Mouse (Mus musculus): ENCODE measurements around the gene Asf1a. TPM values are rescaled to one million over a fixed set of nuclear protein-coding genes. Genes with fewer than 3 reads are reported as not detected.
"Not testable (repeated sequence)": the region's sequence is repeated elsewhere in the genome, so short reads cannot be mapped to it uniquely, and the experiment has no call there.

The Asf1a gene
- polyA plus RNA-seq, 1 experiment from 2014 or later: 59.6 TPM

DNA sequence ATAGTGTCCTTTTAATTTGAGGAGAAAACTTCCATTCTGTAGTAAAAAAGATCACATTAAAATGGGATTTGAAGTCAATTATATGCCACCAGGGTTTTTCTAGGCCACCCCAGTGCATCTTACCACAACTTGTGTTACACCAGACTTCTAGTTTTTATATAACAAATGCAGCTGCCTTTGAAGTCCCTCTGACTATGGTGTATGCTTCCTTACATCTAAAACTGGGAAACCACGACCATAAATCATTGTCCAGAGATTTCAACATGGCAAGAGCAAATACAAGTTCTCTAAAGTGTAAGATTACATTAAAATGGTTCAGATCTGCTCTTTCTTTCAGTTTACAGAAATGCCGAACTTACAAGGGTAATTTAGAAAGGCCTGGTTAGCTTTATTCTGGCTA lies 11.7 kb downstream of the Asf1a start:
- Histone ChIP-seq H3K27ac (no peak overlapping the region), H3K4me1 (no peaks in the 10 kb centered on the region), H3K36me3 (replicated peaks) (peaks cover 23% of the 10 kb centered on the region), H3K4me2 (no peak overlapping the region), H3K27me3 (replicated peaks) (no peaks in the 10 kb centered on the region), H3K4me3 (no peak overlapping the region), H3K9ac (no peak overlapping the region), H3K9me3 (no peaks in the 10 kb centered on the region)
- WGBS: 78% methylated on average over 2 of the region's 2 CpGs
- ATAC-seq (replicated peaks): no peak

DNA sequence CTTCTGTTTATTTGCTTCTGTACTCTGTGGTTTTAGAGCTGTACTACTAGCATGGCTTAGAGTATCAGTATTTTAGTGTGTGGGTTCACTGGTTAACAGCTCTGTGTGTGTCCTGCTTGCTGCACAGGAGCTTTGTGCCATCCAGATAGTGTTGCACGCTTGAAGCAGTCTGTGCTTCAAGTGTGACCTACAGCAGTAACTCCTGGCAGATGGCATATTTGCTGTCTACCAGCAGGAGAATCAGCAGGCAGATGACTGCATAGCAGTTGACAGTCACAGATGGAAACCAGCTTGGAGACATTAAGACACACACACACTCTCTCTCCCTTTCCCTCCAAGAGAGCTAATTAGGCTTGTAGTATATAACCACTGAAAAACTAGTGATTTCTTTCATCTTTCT lies 15.6 kb downstream of the Asf1a start:
- WGBS: 75% methylated on average over 1 of the region's 1 CpGs
- H3K4me2 ChIP-seq: no peak overlapping the region
- peaks cover 30% of the 10 kb centered on the region for H3K36me3 ChIP-seq (replicated peaks)
- H3K27ac ChIP-seq: no peak overlapping the region
- H3K4me3 ChIP-seq: no peak overlapping the region
- ATAC-seq (replicated peaks): no peak
- H3K4me1 ChIP-seq: no peaks in the 10 kb centered on the region
- H3K9me3 ChIP-seq: no peaks in the 10 kb centered on the region
- no peak overlapping the region for H3K9ac ChIP-seq
- H3K27me3 ChIP-seq (replicated peaks): no peaks in the 10 kb centered on the region

DNA sequence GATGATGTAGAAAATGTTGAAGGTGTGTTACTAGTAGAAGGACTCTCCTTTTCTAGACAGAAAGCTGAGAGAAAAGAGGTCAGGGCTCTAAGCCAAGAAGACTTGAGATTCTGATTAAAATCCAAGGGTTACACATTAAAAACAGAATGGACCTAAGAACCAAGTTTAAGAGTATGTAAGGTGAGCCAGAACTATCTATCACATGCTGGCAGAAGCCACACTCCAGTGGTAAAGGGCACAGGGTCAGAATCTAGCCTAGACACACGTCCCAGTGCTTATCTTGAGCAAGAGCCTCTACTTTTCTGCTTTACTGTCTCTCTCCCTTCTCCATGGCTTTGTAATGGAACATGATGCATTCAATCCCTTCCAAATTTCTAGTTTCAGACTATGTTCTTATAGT lies 17.4 kb downstream of the Asf1a start:
- H3K36me3 ChIP-seq (replicated peaks): peaks cover 28% of the 10 kb centered on the region
- H3K4me1 ChIP-seq: no peaks in the 10 kb centered on the region
- WGBS: 81% methylated on average over 1 of the region's 1 CpGs
- ATAC-seq (replicated peaks): no peak
- H3K27me3 ChIP-seq (replicated peaks): no peaks in the 10 kb centered on the region
- no peaks in the 10 kb centered on the region for H3K9me3 ChIP-seq
- H3K4me2 ChIP-seq: no peak overlapping the region
- no peak overlapping the region for H3K9ac ChIP-seq
- no peak overlapping the region for H3K4me3 ChIP-seq
- H3K27ac ChIP-seq: no peak overlapping the region

DNA sequence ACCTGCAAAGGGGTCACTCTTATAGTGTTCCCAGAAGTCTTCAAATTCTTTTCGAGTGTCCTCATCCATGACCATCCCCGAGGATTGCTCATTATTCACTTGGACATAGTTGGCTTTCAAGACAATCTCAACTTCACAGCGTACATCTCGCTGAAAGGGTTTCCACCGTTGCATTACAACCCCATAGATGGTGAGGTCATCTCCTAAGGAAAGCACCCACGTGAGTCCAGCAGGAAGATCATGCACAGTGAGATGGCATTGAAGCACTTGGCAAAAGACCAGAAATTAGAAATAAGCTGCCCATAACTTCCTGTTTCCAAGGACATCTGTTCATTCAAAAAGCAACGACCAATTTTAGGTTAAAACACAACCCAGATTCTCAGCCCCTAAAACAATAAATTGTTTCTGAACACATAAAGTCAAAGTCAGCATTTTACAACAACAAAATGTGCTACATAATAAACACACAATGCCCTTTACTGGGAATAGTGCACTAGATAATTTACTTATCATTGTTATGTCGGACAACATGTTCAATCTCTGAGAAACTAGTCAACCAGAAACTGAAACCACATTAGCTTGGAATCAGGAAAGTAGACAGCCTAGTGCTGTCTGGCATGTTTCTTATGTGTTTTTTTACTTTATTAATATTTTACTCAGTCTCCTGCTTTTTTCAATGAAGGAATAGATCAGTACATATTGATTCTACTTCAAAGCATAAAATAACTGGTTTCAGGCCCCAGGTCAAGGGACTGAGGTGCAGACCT lies 19.5 kb downstream of the Asf1a start:
- WGBS: 89% methylated on average over 8 of the region's 8 CpGs

DNA sequence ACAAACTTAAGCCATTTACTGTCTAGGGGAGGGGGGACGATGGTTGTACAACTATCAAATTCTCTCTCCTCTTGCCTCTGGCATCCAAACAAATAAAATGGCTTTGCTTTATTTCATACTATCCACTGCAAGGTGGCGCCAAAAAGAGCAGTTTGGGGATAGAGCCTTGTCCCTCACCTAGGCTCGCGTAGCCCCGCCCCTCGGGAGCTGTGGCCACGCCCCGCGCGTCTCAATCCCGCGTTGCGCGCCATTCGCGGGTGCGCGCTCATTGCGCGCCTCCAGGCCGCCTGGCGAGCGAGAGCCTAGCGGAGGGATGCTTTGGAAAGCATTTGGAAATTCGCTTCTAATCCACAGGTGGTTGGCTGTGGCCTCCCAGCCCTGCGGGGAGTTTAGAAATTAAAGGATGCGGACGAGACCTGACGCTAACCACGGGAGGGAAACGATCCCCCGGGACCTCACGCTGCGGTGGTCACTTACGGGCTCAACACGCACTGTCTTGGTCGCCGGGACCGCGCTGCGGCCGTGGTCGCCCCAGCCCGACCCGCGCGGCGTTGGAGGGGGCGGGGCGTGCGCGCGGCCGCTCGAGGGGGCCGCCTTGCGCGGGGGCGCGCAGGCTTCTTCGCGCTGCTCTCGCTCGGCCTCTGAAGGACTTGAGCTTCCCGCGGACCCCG lies 32.8 kb downstream of the Asf1a start:
- WGBS: under 1% methylated on average over 67 of the region's 67 CpGs
- peak; percentile 90 for ATAC-seq (replicated peaks)
- no peaks in the 10 kb centered on the region for H3K27me3 ChIP-seq (replicated peaks)
- peak overlapping the region; percentile 53 for H3K9ac ChIP-seq
- H3K4me1 ChIP-seq: peaks cover 5% of the 10 kb centered on the region; the same call in 1 of the 2 replicates
- H3K9me3 ChIP-seq: no peaks in the 10 kb centered on the region
- peak overlapping the region; percentile 46 for H3K4me2 ChIP-seq
- peak overlapping the region; percentile 87 for H3K27ac ChIP-seq
- no peaks in the 10 kb centered on the region for H3K36me3 ChIP-seq (replicated peaks)
- H3K4me3 ChIP-seq: peak overlapping the region; percentile 58

More for the DNA sequence above, 19.5 kb downstream of the Asf1a start:
- Histone ChIP-seq H3K36me3 (replicated peaks) (peaks cover 18% of the 10 kb centered on the region), H3K4me1 (no peaks in the 10 kb centered on the region), H3K27me3 (replicated peaks) (no peaks in the 10 kb centered on the region), H3K27ac (no peak overlapping the region), H3K9me3 (no peaks in the 10 kb centered on the region), H3K4me2 (no peak overlapping the region), H3K4me3 (no peak overlapping the region), H3K9ac (no peak overlapping the region)
- ATAC-seq (replicated peaks): no peak

DNA sequence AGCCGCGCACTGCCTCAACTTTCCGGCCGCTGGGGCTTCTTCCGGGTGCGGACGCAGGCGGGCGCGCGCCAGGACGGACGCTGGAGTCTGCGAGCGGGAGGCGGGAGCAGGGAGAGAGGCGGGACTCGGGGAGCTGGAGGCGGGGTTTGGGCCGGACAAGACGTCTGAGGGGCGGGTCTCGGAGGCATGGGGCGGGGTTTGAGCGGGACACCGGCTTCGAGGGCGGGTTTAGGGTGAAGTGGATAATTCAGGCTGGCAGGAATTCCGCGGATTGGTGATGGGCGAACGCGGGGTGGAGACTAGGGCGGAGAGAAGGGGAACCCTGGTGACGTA lies 33.3 kb downstream of the Asf1a start:
- Histone ChIP-seq H3K9ac (peak overlapping the region; percentile 53), H3K27me3 (replicated peaks) (no peaks in the 10 kb centered on the region), H3K4me1 (peaks cover 5% of the 10 kb centered on the region; the same call in 1 of the 2 replicates), H3K27ac (peak overlapping the region; percentile 87), H3K4me3 (peak overlapping the region; percentile 58), H3K36me3 (replicated peaks) (no peaks in the 10 kb centered on the region), H3K9me3 (no peaks in the 10 kb centered on the region), H3K4me2 (peak overlapping the region; percentile 46)
- WGBS: 1% methylated on average over 35 of the region's 35 CpGs
- peak; percentile 98 for ATAC-seq (replicated peaks)

DNA sequence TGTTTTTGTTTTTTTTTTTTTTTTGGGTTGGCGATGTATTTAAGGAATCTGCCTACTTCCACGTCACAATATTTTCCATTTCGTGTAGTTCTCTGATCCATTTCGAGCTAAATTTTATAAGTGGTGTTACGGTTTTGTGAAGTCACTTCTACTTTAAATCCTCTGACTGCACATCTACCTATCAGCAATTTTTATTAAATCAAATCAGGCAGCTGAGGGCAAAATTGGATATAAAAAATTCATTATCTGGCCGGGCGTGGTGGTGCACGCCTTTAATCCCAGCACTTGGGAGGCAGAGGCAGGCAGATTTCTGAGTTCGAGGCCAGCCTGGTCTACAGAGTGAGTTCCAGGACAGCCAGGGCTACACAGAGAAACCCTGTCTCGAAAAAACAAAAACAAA lies 33.8 kb downstream of the Asf1a start, which contains the start of gene Mcm9:
Gene Mcm9 (minus strand): TSS at position 101 of the 400 bp plus-strand sequence.
- 61% methylated on average over 10 of the region's 10 CpGs for WGBS
- Histone ChIP-seq H3K27ac (peak within 1 kb of the TSS; percentile 87), H3K9ac (peak within 1 kb of the TSS; percentile 53), H3K4me3 (peak within 1 kb of the TSS; percentile 58), H3K4me2 (peak within 1 kb of the TSS; percentile 46)
- H3K9me3 ChIP-seq; H3K27me3 ChIP-seq (replicated peaks); H3K36me3 ChIP-seq (replicated peaks); ATAC-seq (replicated peaks); H3K4me1 ChIP-seq: not testable (repeated sequence)

DNA sequence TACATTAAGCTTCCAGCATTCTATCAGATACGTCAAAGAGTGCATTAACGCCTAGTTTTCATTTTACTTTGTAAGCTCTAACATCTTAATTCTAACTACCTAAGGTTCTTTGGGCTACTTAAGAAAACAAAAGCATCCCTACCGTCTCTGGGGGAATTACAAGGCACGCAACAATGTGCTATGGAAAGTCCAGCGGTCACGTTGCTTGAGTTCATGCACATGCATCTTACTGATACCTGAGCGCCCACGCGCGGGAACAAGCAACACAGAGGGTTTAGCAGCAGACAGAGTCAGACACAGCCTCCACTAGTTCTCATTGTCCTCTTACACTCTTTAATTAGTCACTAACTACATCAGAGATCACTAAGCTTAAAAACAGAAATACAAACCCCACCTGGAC lies 37.6 kb downstream of the Asf1a start:
- no peaks in the 10 kb centered on the region for H3K4me1 ChIP-seq
- 71% methylated on average over 10 of the region's 10 CpGs for WGBS

DNA sequence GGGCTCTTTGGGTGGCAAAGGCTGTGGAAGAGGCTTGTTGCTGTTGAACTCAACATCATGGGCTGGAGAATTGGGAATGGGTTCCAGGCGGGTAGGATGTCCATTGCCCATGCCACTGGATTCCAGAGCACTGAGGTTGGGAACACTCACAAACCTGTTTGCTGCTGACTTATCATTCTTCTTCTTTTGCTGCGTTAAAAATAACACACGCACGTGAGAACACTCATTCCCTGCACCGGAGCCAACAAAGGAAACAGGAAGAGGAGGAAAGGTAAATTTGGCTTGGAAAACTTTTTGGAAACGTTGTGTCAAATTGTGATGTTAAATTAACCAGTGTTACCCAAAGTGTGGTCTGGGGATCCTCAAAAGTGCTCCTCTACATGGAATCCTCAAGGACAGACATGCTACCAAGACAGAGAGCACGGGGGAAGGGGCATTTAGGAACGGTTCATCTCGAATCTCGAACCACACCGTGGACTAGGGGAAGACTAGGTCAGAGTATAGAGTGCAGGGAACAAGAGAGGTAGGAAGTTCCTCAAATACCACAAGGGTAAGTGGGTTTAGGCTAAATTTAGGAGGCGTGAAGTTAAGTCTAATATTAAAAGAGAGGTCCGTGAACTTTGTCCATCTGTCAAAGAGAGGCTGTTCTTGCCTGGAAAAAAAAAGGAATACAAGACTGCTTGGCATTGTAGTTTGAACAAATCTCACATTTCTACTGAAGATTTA lies 38.9 kb downstream of the Asf1a start:
- ATAC-seq (replicated peaks): no peak
- H3K36me3 ChIP-seq (replicated peaks): no peaks in the 10 kb centered on the region

More for the DNA sequence above, 37.6 kb downstream of the Asf1a start:
- no peak overlapping the region for H3K27ac ChIP-seq
- no peak overlapping the region for H3K9ac ChIP-seq
- H3K36me3 ChIP-seq (replicated peaks): no peaks in the 10 kb centered on the region
- H3K27me3 ChIP-seq (replicated peaks): no peaks in the 10 kb centered on the region
- no peak overlapping the region for H3K4me2 ChIP-seq
- H3K9me3 ChIP-seq: no peaks in the 10 kb centered on the region
- H3K4me3 ChIP-seq: no peak overlapping the region
- no peak for ATAC-seq (replicated peaks)

DNA sequence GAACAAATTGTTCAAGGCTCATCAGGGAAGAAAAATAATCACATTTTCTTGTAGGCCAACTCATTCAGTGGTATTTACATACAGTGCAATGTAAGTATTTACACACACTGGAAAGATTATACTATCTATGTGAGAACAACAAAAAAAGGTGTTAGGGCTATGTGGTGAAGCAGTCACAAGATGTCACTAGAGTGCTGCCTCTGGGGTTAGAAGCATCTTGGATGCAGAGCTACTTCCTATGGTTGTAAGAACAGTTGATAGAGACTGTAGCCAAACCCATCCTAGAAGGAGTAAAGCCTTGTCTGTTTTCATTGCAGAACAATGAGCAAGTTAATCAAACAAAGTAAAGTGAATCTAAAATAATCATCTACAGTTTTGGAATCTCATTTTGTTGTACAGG lies 45.0 kb downstream of the Asf1a start:
- H3K27me3 ChIP-seq (replicated peaks): no peaks in the 10 kb centered on the region
- H3K4me3 ChIP-seq: no peak overlapping the region
- peak; percentile 92 for ATAC-seq (replicated peaks)
- H3K27ac ChIP-seq: no peak overlapping the region
- H3K4me1 ChIP-seq: no peaks in the 10 kb centered on the region
- no peaks in the 10 kb centered on the region for H3K9me3 ChIP-seq
- H3K4me2 ChIP-seq: no peak overlapping the region
- no peaks in the 10 kb centered on the region for H3K36me3 ChIP-seq (replicated peaks)
- H3K9ac ChIP-seq: no peak overlapping the region

More for the DNA sequence above, 38.9 kb downstream of the Asf1a start:
- Histone ChIP-seq H3K4me2 (no peak overlapping the region), H3K27me3 (replicated peaks) (no peaks in the 10 kb centered on the region), H3K27ac (no peak overlapping the region), H3K9ac (no peak overlapping the region), H3K4me1 (no peaks in the 10 kb centered on the region), H3K4me3 (no peak overlapping the region), H3K9me3 (no peaks in the 10 kb centered on the region)
- WGBS: 90% methylated on average over 13 of the region's 13 CpGs

DNA sequence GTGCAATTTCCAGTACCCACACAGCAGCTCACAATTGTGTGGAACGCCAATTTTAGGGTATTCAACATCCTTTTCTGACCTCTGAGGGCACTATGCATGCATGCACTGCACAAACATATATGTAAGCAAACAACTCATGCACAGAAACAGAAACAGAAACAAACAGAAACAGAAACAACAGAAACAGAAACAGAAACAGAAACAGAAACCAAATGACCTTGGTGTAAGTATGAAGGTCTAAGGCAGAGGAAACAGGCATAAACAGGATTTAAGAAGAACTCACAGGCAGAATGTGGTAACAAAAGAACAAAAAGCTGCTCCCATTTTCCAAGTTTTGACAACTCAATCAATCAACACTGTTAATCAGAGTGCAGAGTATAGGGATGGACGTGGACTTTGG lies 54.1 kb downstream of the Asf1a start:
- H3K27me3 ChIP-seq (replicated peaks): no peaks in the 10 kb centered on the region
- H3K27ac ChIP-seq: no peak overlapping the region
- H3K4me2 ChIP-seq: no peak overlapping the region
- no peaks in the 10 kb centered on the region for H3K9me3 ChIP-seq
- no peaks in the 10 kb centered on the region for H3K4me1 ChIP-seq
- 82% methylated on average over 2 of the region's 2 CpGs for WGBS
- H3K36me3 ChIP-seq (replicated peaks): 0 out of 2 replicates have a peak, but pooled peaks cover 4% of the 10 kb centered on the region
- no peak overlapping the region for H3K4me3 ChIP-seq
- ATAC-seq (replicated peaks): no peak
- no peak overlapping the region for H3K9ac ChIP-seq

DNA sequence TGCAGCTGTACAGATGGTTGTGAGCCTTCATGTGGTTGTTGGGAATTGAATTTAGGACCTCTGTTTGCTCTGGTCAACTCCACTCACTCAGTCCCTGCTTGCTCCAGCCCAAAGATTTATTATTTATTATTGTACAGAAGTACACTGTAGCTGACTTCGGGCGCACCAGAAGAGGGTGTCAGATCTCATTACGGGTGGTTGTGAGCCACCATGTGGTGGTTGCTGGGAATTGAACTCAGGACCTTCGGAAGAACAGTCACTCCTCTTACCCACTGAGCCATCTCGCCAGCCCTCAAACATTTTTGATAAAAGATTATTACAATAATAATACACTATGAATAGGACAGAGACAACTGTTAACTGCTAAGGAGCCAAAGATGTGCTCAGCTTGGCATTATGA lies 57.7 kb downstream of the Asf1a start:
- H3K4me2 ChIP-seq; H3K4me3 ChIP-seq; H3K9ac ChIP-seq; H3K4me1 ChIP-seq; H3K9me3 ChIP-seq; ATAC-seq (replicated peaks); H3K36me3 ChIP-seq (replicated peaks); H3K27ac ChIP-seq; H3K27me3 ChIP-seq (replicated peaks): not testable (repeated sequence)
- WGBS: 87% methylated on average over 5 of the region's 5 CpGs
